Comparison of ENCODE assay signal across 30 mouse cellular contexts in the genomic region with DNA sequence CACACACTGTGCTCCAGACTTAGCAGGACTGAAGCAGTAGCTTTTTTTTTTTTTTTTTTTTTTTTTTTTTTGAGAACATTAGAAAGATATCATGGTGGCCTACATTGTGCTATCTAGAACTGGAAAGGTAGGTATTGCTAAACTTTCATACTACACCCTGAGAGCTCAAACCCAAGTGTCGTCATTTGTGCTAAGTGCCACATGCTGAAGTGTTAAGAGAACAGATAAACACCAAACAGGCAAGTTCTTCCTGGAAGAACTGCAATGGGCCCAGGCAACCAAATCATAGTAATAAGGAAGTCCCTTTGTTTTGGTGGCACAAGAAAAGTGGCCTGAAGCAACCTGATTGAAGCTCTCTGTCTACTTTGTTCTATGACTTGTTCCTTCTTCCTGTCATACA.
"Had no signal": no experiment of that assay in that cellular context is flagged by ENCODE, and none has a peak within 500 bp of the region (broad histone marks: within the 10 kb centered on the region; RNA-seq: fewer than 3 reads in every experiment).

No protein-coding gene starts in this region.

- H3K9ac ChIP-seq: limb, embryonic 12.5 days; limb, embryonic 13.5 days; limb, embryonic 15.5 days; liver, embryonic 12.5 days; liver, embryonic 13.5 days; liver, embryonic 14.5 days; liver, embryonic 15.5 days; liver, postnatal 0 days; lung, embryonic 14.5 days; lung, embryonic 15.5 days; midbrain, embryonic 12.5 days; midbrain, embryonic 13.5 days; midbrain, embryonic 15.5 days; neural tube, embryonic 12.5 days; neural tube, embryonic 13.5 days had no signal

- H3K4me1 ChIP-seq: limb, embryonic 12.5 days; liver, embryonic 15.5 days; midbrain, embryonic 15.5 days; neural tube, embryonic 12.5 days had no signal

- H3K4me3 ChIP-seq: left cerebral cortex, adult 2 months; limb, embryonic 10.5 days; limb, embryonic 12.5 days; limb, embryonic 13.5 days; limb, embryonic 15.5 days; liver, embryonic 12.5 days; liver, embryonic 13.5 days; liver, embryonic 15.5 days; lung, embryonic 15.5 days; megakaryocyte, embryonic 14.5 days; midbrain, embryonic 10.5 days; midbrain, embryonic 12.5 days; midbrain, embryonic 13.5 days; midbrain, embryonic 15.5 days; myocyte; neural tube, embryonic 12.5 days; neural tube, embryonic 13.5 days had no signal

- H3K36me3 ChIP-seq: limb, embryonic 10.5 days; limb, embryonic 12.5 days; limb, embryonic 13.5 days; limb, embryonic 15.5 days; liver, embryonic 12.5 days; liver, embryonic 13.5 days; liver, embryonic 15.5 days; lung, embryonic 15.5 days; midbrain, embryonic 10.5 days; midbrain, embryonic 12.5 days; midbrain, embryonic 13.5 days; midbrain, embryonic 15.5 days; neural tube, embryonic 12.5 days; neural tube, embryonic 13.5 days had no signal

- ATAC-seq: liver, embryonic 12.5 days; liver, postnatal 0 days; midbrain, embryonic 13.5 days; midbrain, embryonic 15.5 days; midbrain, embryonic 16.5 days had no signal

- H3K27me3 ChIP-seq: limb, embryonic 13.5 days; limb, embryonic 15.5 days; liver, embryonic 15.5 days; lung, embryonic 15.5 days; megakaryocyte, embryonic 14.5 days had no signal

- DNase-seq: left cerebral cortex, postnatal 4 days; liver; liver, embryonic 13.5 days; liver, postnatal 0 days; lung, adult 2 months; lung, embryonic 14.5 days; lung, postnatal 10 days; lung, postnatal 4 days; midbrain, embryonic 14.5 days had no signal

- H3K9me3 ChIP-seq: limb, embryonic 10.5 days; limb, embryonic 12.5 days; limb, embryonic 13.5 days; limb, embryonic 15.5 days; liver, embryonic 12.5 days; liver, embryonic 13.5 days; liver, embryonic 15.5 days; lung, embryonic 15.5 days; midbrain, embryonic 10.5 days; midbrain, embryonic 12.5 days; midbrain, embryonic 13.5 days; midbrain, embryonic 15.5 days; neural tube, embryonic 12.5 days; neural tube, embryonic 13.5 days had no signal

- H3K27ac ChIP-seq: left cerebral cortex, adult 2 months; limb, embryonic 10.5 days; limb, embryonic 12.5 days; limb, embryonic 13.5 days; limb, embryonic 15.5 days; liver, embryonic 12.5 days; liver, embryonic 13.5 days; liver, embryonic 14.5 days; liver, embryonic 15.5 days; lung, embryonic 15.5 days; macrophage; midbrain, embryonic 10.5 days; midbrain, embryonic 12.5 days; midbrain, embryonic 13.5 days; midbrain, embryonic 15.5 days; neural tube, embryonic 12.5 days; neural tube, embryonic 13.5 days had no signal

- H3K4me2 ChIP-seq: limb, embryonic 12.5 days; limb, embryonic 13.5 days; limb, embryonic 15.5 days; liver, embryonic 11.5 days; liver, embryonic 12.5 days; liver, embryonic 13.5 days; liver, embryonic 15.5 days; lung, embryonic 14.5 days; lung, embryonic 15.5 days; midbrain, embryonic 11.5 days; midbrain, embryonic 12.5 days; midbrain, embryonic 13.5 days; midbrain, embryonic 15.5 days; neural tube, embryonic 12.5 days; neural tube, embryonic 13.5 days had no signal
